Mouse (Mus musculus) left cerebral cortex, adult 18-20 months (tissue): ENCODE data around the gene Hexb. TPM values are rescaled to one million over a fixed set of nuclear protein-coding genes. Genes with fewer than 3 reads are reported as not detected.
A peak's percentile ranks its signal among the peaks of the same experiment; 100 is the strongest.

ENCODE experiments used
- DNase-seq, 2 experiments: peaks; one replicate each; pipeline ENCODE4 v3.0.0; 2021 to 2022; ENCODE audit warnings: low spot score in 2 of 2, mixed read lengths in 1 of 2
- long read RNA-seq, 2 experiments: library from polyadenylated mRNA; stranded (forward); transcript quantifications; one replicate each; pipeline ENCODE4 v2.0.0; 2021
- total RNA-seq, 2 experiments: library from RNA; stranded (reverse); gene quantifications; 2 replicates each; pipeline ENCODE4 v1.2.3; 2021

Gene Hexb
- total RNA-seq, result 100 to 1,000 TPM in 1 of 2 experiments, 10 to 100 TPM in 1; 99.4 to 107 TPM
- long read RNA-seq, experiment 1, transcript Hexb-201 (14 exons, 1,905 nt), result major isoform, 302 of 310 reads
- long read RNA-seq, experiment 1, partial matches to known transcripts, result 3 of 310 reads
- long read RNA-seq, experiment 1, other reads (novel, unspliced or antisense), result 5 of 310 reads
- long read RNA-seq, experiment 2, transcript Hexb-201 (14 exons, 1,905 nt), result major isoform, 218 of 230 reads
- long read RNA-seq, experiment 2, partial matches to known transcripts, result 4 of 230 reads
- long read RNA-seq, experiment 2, other reads (novel, unspliced or antisense), result 8 of 230 reads

DNA sequence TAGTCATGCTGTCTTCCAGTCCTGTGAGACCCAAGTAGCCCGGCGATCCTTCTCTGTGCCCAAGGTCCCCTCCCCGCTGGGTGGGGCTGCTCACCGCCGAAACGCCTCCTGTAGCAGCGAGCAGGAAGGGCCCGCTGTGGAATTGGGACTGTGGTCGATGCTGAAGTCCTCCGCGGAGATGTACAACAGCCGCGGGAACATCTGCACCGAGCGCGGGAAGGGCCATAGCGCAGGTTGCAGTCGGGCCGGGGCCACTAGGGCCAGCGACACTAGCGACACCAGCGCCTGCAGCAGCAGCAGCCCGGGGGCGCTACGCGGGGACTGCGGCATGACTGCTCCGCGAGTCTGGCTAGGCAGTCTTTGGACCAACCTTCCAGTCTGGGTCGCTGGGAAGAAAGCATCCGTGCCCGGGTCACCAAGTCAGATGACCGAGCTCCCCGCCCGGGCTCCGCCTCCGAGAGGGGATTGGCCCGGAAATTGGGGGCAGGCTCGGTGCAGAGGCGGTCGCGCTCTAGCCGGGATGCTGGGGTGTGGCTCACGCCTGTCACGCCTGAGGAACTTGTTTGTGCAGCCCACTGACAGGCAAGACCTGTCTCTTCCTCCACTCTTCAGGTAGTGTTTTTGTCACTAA lies at the start of gene Hexb:
Gene Hexb (minus strand): TSS at position 426 of the 631 bp plus-strand sequence.
- peak; percentile 82 to 90 for DNase-seq

- no peak for DNase-seq
These were observed 49.6 kb upstream of the Hexb start for GRCm38 (mm10) chr13:97247754-97248153.

DNA sequence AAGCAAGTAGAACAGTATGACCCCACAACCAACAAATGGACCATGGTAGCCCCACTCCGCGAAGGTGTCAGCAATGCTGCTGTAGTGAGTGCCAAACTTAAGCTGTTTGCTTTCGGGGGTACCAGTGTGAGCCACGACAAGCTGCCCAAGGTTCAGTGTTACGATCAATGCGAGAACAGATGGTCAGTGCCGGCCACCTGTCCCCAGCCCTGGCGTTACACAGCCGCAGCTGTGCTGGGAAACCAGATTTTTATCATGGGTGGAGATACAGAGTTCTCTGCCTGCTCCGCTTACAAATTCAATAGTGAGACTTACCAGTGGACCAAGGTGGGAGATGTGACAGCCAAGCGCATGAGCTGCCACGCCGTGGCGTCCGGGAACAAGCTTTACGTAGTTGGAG lies 48.1 kb upstream of the Hexb start:
- no peak for DNase-seq

DNA sequence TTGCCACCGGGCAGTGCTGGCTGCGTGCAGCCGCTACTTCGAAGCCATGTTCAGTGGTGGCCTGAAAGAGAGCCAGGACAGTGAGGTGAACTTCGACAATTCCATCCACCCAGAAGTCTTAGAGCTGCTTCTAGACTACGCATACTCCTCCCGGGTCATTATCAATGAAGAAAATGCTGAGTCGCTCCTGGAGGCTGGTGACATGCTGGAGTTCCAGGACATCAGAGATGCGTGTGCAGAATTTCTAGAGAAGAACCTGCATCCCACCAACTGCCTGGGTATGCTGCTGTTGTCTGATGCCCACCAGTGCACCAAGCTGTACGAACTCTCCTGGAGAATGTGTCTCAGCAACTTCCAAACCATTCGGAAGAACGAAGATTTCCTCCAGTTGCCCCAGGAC lies 47.0 kb upstream of the Hexb start:
- no peak for DNase-seq

DNA sequence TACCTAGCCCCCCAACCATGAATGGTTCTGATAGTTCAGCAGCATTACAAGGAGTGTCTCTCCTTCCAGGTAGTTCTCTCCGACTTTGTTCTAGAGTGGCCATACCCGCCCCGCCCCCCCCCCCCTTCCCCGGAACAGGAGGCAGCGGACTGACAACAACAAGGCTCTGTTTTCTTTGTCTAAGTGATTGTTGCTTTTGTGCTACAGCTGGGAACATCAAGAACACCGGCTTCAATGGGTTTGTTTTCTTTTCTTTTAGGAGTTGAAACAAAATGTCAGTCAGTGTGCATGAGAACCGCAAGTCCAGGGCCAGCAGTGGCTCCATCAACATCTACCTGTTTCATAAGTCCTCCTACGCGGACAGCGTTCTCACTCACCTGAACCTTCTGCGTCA lies 46.6 kb upstream of the Hexb start:
- no peak for DNase-seq

DNA sequence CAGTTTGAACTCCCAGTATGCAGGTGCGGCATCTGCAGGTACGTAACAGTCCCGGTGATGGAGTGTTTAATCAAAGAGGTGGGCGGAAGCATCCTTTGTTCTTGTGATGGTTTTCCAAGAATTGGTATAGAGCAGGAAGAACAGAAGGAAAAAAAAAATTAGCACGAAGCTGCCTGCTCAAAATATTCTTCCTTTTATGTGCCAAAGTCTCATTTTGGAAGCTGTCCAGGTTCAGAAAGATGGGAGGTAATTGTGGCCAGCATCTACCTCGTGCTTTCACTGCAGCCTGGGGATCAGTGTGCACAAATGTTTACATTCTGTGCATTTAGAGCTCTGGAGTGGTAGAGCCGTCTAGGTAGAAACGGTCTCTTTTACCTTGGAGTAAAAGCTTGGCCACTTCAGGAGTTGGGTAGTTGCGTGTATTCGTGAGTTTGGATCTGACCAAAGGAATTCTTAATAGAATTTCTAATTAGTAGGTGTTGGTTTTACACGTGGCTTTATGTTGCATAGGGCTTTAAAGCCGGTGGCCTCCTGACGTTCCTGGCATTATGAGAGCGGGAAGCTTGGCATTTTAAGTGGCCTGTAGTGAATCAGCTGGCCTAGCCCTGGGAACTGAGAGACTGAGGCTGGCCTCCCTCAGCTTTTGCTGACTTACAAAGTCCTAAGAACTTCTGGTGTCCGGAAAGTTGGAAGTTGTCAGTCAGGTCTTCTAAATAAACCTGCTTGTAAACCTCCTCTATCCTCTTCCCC lies 46.0 kb upstream of the Hexb start:
- DNase-seq, result no peak

- no peak for DNase-seq
These were observed 44.6 kb upstream of the Hexb start for GRCm38 (mm10) chr13:97242716-97243115.

- no peak for DNase-seq
These were observed 43.7 kb upstream of the Hexb start for GRCm38 (mm10) chr13:97241787-97242280.

GRCm38 (mm10) chr13:97240965-97241786 lies 43.0 kb upstream of the Hexb start, which contains the start of gene Enc1:
TSS of gene Enc1 (plus strand) at chr13:97241105.
- DNase-seq, result peak; percentile 86 to 91

- DNase-seq, result peak; percentile 70 to 80
These were observed 42.3 kb upstream of the Hexb start for GRCm38 (mm10) chr13:97240279-97240964.

DNA sequence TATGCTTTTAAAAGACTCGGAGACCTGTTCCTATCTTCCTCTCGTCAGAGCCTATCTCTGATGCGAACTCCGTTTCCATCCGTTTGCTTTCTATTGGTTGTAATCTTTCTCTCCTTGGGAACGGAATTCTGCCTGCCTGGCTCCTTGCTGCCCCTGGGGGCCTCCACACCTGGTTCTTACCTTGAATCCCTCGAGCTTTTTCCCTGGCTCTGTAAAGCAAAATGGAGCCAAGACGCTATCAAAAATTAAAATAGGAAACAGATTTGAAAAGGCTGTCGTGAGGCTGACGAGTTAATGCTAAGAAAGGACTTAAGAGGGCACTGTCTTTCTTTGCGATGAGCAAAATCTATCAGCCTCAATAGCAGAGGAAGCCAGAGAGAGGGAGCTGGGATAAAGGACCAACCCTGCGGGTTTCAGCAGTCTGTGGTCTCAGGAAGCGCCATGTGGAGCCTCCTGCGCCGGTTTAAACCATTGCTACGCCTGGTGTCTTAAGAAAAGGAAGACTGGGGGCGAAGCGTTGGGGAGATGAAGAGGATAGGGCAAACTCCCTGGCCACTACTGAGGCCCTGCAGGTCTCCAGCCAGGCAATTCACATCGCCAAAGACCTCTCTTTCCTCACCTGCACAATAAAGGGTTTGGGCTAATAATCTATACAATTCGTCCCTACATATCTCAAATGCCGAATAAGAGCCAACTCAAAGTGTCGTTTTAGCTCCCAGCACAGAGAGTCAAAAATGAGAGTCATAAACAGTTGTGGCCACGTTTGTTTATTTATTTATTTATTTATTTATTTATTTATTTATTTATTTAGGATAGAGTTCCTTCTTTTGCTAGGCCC lies 41.4 kb upstream of the Hexb start:
- DNase-seq, result peak in 1 of 2 experiments; percentile 60

GRCm38 (mm10) chr13:97238181-97238981 lies 40.2 kb upstream of the Hexb start:
- no peak for DNase-seq

DNA sequence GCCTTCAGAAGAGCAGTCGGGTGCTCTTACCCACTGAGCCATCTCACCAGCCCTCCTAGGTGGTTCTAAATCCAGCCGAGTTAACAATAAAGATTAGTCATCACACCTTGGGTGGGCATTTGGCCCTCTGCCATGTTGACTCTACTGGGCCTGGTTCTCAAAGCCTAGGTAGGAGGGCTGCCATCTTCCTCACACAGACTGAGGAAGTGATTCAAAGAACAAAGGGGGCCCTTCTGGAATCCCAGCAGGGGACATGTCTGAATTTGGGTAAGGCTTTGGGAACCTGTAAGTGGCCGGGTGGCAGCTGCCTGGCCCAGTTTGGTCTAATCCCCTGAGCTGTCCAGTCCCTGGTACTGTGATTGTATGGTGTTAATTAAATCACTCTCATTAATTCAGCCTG lies 39.5 kb upstream of the Hexb start:
- no peak for DNase-seq

DNA sequence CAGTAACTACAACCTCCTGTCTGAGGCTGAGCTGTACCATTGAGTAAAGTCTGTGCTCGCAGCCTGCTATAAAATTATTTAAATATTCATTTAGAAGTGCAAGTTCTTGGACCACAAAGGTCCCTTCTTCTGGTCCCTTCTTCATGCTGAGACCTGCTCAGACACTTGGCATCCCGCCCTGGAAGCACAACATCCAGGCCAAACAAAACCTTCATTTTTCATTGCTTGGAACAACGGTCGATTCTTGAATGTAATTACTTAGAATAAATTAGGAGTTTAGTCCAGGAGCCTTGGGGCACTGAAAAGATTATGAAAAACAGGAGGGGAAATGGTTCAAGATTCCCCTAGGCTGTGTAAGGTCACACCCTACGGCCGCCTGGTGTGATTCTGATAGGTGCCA lies 37.8 kb upstream of the Hexb start:
- DNase-seq, result no peak

DNA sequence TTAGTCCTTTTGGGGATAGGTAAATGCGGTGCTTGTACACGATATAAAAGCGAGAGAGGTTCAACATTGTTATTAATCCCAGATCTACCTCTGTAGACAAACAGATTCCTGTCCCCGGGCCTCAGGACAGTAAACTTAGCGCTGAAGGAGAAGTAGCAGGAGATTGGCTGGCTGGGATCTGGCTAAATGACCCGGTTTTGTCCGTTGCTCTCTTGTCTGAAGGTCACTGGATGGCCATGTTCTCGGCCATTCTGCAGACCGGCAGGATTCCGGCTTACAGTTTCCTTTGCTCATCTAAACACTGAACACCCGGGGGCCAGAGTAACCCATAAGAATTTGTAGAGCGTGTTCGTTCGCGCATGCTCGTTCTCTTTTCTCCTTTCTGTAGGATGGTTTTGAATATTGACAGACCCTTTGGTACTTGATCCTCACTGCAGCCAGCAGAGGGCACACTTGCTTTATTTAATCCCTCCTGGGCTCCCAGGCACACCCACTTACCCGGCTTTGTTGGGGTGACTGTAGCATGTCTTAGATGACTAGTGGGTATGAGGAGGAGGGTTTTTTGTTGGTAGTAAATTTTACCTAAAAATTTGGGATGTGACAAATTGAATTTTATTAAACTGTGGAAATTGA lies 36.7 kb upstream of the Hexb start:
- DNase-seq, result peak; percentile 90 to 93

DNA sequence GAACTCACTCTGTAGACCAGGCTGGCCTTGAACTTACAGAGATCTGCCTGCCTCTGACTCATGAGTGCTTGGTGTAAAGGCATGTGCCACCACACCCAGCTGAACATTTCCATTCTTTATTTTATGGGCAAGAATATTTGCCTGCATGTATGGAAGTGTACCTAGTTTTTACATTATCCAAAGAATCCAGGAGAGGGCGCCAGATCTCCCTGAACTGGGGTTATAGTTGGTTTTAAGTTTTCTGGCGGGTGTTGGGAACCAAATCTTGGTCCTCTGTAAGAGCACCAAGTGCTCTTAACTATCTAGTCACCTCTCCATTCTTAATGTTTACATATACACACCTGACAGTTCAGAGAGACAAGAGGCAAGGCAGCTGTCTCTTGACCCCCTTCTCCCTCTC lies 34.9 kb upstream of the Hexb start:
- DNase-seq, result no peak

DNA sequence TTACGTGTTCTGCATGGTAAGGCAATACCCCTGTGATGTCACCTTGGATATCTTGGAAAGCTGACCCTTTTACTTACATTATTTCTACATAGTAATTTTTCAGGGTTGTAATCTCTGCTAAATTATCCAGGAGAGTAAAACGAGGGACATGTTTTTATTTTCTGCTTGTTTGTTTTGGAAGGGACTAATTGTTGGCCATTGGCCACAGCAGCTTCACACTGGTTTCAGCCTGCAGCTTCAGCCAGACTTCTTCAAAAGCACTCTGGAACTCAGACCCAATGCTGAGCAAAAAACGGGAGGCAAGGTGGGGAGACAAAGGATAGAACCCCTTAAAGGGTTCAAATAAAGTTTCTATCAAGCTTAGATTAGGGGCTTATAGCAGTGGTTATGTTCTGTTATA lies 31.9 kb upstream of the Hexb start:
- DNase-seq, result no peak

DNA sequence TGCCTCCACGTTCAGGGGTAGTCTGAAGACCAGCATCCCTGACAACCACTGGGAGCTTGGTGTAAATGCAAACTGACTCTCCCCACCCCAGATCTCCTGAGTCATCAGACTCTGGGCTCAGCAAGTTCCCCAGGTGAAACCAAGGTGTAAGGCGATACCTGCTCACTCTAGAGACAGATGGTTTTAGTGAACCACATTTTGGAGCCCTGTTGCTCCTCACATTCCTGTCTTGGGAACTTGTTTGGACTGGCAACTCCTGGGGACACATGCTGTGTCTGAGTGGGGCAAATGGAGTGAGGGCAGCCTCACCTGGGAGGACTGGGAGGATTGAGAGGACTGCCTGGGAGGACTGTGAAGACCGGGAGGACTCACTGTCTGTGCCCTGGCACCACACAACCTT lies 29.6 kb upstream of the Hexb start:
- no peak for DNase-seq
